Mouse (Mus musculus) ES-E14 (cell line): Measurements from ENCODE around the gene Sycn.

Experiments
- HCFC1 ChIP-seq: IDR thresholded peaks from 2 replicates; pipeline ENCODE4 v1.6.1; 2012; ENCODE audit warnings: low read length, inconsistent platforms, borderline replicate concordance; ENCODE audit not compliant: insufficient read depth
- ZNF384 ChIP-seq: IDR thresholded peaks from 2 replicates; pipeline ENCODE4 v1.6.1; 2012; ENCODE audit warnings: low read depth, low read length, inconsistent platforms

GRCm38 (mm10) chr7:28568253-28568652, 27.6 kb downstream of the Sycn start:
- TF ChIP-seq HCFC1 (no peak), ZNF384 (no peak)
